Mouse (Mus musculus): ENCODE results near the gene Uggt2.

The Uggt2 gene

DNA sequence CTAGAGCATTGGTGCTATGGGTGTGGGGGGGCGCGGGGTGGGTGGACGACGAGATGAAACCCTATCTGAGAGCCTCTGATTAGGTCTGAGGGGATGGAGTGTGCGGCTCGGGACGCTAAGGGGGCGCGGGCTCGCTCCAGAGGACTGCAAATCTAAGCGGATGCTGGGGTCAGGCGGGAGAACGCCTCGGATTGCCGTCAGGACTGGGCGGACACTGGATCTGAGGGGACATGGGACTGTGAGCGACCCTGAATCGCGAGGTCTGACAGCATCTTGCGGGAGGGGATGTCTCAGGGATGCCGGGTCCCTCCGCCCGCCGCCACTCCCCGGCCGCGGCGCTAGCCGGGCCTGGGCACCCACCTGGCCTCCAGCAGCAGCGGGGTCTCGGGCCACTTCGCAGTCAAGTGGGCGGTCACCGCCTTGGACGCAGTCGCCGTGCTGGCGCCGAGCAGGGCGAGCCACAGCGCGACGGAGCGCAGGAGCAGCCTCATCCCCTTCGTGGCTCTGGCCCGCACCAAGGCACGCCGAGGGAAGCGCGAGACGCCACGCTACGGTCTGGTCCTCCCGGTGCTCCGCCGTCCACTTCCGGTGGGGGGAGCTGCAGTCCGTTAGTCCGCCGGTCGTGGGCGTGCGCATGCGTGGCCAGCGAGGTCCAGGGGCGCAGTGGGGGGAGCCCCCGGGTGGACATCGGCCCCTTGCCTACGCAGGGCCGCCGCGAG is at the start of gene Uggt2:
Gene Uggt2 (minus strand): TSS at position 580 of the 719 bp plus-strand sequence.
- peak; percentile 89 to 92 for DNase-seq (ENCODE audit: low spot score in 2 of 2)

GRCm38 (mm10) chr14:119139381-119139950 is 40.2 kb upstream of the Uggt2 start:
- DNase-seq (ENCODE audit: low spot score in 2 of 2) = peak; percentile 41 to 47

- DNase-seq (ENCODE audit: low spot score in 2 of 2) = peak; percentile 32 to 33
Measured at GRCm38 (mm10) chr14:119138786-119139100, 39.5 kb upstream of the Uggt2 start.

DNA sequence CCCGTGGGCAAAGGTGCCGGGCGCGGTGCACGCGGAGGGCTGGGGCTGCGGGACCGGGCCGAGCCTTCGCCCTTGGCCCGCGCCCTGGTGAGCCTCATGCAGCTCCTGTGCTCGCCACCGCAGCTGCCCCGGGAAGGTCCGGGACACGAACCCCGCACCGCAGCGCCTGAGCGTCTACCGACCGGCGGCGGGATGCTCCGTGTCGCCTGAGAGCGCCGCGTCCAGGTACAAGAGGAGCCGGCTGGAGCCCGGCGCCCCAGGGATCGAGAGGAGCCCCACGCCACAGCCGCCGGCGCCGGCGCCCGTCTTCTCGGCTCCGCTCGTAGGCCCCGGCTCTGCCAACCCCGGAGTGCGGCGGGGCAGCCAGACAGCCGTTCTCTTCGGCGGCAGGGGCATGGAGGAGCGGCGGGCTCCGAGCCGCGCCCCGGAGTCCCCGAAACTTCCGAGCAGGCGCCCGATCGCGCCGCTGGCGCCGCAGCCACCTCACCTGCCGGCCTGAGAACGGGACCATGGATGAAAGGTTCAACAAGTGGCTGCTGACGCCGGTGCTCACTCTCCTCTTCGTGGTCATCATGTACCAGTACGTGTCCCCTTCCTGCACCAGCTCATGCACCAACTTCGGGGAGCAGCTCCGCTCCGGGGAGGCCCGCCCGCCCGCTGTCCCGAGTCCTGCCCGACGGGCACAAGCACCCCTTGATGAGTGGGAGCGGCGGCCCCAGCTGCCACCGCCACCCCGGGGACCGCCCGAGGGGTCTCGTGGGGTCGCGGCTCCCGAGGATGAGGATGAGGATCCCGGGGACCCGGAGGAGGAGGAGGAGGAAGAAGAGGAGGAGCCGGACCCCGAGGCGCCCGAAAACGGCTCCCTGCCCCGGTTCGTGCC is 38.9 kb upstream of the Uggt2 start, which contains the start of gene Hs6st3:
Gene Hs6st3 (plus strand): TSS at position 436 of the 880 bp plus-strand sequence.
- DNase-seq (ENCODE audit: low spot score in 2 of 2) = peak; percentile 30 to 41

DNA sequence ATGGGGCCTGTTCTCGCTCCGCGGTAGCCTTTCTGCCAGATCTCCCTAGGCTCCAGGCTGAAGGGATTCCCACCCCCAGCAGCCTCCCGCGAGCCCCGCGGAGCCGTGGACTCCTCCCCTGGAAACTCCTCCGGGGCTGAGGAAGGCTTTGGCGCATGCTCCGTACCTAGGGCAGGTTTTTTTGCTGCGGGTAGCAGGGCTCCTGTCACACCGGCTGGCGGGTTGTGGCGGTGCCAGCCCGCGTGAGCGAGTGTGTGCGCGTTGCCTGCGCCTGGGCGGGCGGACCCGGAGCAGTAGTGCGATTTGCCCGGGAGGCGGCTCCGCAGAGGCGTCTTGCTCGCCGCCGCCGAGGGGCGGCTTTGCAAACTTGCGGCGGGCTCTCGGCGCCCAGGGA is 38.3 kb upstream of the Uggt2 start:
- DNase-seq (ENCODE audit: low spot score in 2 of 2) = peak; percentile 92 to 93

DNA sequence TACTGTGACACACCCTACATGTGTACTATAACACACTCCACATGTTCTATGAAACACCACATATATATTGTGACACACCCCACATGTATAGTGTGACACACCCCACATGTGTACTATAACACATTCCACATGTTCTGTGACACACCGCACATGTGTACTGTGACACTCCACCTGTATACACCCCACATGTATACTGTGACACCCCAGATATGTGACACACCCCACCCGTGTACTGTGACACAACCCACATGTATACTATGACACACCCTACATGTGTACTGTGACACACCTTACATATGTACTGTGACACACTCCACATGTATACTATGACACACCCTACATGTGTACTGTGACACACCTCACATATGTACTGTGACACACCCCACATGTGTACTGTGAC is 28.1 kb upstream of the Uggt2 start:
- DNase-seq (ENCODE audit: low spot score in 2 of 2) = no peak

DNA sequence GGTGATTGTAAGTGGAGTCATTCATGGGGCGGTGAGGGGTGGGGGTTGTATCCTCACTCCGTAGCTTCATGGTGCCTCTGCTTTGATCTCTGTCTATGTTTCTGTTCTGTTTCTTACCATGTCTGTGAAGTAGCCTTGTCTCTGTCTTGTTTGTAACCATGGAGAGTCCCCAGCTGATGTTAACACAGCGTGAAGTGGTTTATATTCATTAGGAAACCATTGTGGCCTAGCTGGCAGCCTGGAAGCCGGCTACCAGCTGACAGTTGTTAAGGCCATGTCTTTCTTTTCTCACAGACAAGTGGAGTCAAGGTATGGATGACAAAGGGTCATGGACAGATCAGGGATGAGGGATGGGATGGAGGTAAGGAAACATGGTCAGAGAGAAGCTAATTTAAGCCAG is 26.6 kb upstream of the Uggt2 start:
- DNase-seq (ENCODE audit: low spot score in 2 of 2) = no peak

DNA sequence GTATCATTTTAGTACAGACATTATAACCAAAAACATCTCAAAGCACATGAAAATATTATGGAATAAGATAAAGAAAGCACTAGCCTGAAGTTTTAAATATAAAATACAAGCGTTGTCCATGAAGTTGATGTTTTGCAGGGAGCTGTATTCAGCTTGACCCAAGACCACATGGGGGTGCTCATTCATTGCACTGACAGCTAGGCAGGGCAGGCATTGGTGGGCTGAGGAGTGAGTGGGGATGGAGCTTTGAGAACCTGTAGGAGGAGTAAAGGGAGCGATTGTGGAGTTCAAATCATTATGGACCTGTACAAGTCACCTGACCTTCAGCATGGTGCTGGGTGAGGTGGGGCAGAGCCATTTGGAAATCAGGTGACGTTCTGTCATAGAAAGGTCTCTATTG is 24.8 kb upstream of the Uggt2 start:
- DNase-seq (ENCODE audit: low spot score in 2 of 2) = peak; percentile 52

- DNase-seq (ENCODE audit: low spot score in 2 of 2) = no peak
Measured at GRCm38 (mm10) chr14:119123582-119123981, 24.4 kb upstream of the Uggt2 start.

DNA sequence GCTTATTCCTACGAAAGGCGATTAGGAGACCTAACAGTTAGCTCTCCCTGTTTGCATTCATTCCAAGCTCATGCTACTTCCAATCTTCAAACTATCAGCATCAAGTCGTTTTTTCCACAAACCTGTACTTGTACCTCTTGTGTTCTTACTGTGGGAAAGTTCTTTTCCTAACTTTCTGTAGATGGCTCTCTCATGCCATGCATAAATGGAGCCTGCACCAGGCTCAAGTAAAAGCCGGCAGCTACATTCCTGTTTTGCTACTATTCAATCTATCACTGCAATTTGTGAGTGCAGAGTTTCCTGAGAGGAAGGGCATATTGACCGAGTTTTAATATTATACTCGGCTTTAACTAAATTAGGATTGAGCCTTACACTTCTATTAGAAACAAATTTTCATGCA is 13.3 kb upstream of the Uggt2 start:
- no peak for DNase-seq (ENCODE audit: low spot score in 2 of 2)

DNA sequence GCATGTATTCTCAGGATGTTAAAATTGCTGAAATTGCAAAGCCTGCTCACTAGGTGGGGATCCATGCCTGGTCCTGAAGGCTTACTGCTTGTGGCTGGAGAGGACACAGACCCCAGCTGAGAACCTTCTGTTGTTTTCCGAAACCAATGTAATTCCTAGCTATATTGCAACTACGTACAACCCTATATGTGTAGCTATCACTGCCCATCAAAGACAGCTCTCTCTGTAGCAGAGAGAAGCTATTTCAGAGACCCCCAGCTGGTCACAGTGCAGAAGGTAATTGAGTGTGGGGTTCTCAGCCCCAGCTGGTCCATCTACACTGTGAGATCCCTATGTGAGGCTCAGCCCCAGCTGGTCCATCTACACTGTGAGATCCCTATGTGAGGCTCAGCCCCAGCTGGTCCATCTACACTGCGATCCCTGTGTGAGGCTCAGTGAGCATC is 10.6 kb upstream of the Uggt2 start:
- peak in 1 of 2 experiments; percentile 42 for DNase-seq (ENCODE audit: low spot score in 2 of 2)

- DNase-seq (ENCODE audit: low spot score in 2 of 2) = no peak
Measured at GRCm38 (mm10) chr14:119108776-119109301, 9.6 kb upstream of the Uggt2 start.

GRCm38 (mm10) chr14:119107591-119107990 is 8.4 kb upstream of the Uggt2 start:
- no peak for DNase-seq (ENCODE audit: low spot score in 2 of 2)

- DNase-seq (ENCODE audit: low spot score in 2 of 2) = no peak
Measured at GRCm38 (mm10) chr14:119099570-119099891, 301 bp upstream of the Uggt2 start.

- no peak for DNase-seq (ENCODE audit: low spot score in 2 of 2)
Measured at GRCm38 (mm10) chr14:119061811-119062210, 37.4 kb downstream of the Uggt2 start.

- DNase-seq (ENCODE audit: low spot score in 2 of 2) = no peak
Measured at GRCm38 (mm10) chr14:119060682-119061081, 38.5 kb downstream of the Uggt2 start.

- no peak for DNase-seq (ENCODE audit: low spot score in 2 of 2)
Measured at GRCm38 (mm10) chr14:119057014-119057413, 42.2 kb downstream of the Uggt2 start.

DNA sequence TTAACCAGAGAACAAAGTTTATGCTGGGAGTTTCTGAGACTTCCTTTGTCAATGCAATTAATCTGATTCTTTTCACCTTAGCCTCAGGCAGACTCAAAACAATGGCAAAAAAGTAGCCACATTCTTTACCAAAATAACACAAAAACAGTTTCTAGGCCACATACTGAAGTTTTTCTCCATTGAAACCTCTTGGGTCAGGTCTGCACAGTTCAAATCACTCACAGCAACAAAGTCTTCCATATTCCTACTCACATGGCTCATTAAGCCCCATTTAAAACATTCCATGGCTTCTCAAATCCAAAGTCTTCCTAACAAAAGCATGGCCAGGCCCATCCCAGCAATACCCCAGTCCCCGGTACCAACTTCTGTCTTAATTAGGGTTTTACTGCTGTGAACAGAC is 46.3 kb downstream of the Uggt2 start:
- DNase-seq (ENCODE audit: low spot score in 2 of 2) = no peak

DNA sequence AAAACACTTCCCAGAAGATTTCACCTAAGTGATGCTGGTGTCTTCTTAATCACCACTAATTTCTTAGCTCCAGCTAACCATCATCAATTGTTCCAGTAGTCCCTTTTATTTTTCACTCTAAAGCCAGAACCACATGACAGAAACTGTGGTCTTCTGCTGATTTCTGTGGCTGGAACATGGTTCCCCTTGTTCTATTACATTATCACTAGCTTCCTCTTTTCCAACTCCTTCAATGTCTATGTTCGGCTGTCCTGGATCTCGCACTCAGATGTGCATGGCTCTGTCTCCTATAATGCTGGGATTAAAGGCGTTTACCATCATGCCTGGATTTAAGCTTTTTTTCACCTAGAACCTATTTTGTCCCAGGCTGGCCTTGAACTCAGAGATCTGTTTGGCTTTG is 46.9 kb downstream of the Uggt2 start:
- no peak for DNase-seq (ENCODE audit: low spot score in 2 of 2)

DNA sequence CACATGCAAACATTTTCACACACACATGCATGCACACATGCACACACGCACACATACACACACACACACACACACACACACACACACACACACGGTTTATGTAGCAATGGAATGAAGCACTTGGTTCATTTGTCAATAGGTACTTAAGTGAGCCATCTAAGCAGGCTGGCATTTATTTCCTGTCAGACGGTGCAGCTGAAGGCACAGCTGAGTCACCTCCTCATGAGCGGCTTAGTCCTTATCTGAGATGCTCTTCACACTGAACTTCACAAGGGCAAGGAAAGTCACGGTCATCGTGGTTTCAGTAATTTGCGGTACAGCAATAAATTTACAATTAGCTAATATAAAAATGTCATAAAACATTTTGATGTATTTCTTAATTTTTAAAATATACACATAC is 55.5 kb downstream of the Uggt2 start:
- DNase-seq (ENCODE audit: low spot score in 2 of 2) = no peak

DNA sequence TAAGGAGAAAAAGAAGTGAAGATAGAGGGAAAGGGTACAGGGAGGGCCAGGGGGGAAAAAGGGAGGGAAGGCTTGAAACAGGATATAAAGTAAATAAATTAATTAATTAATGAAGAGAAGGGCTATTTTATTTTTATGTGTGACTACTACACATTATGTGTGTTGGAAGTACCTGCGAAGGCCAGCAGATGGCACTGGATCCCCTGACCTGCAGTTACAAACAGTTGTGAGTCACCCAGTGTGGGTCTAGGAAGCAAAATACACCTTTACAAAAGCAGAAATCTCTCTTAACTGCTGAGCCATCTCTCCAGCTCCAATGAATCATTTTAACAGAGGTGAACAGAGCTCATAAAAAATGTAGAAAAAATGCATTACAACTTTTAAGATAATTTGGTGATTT is 59.0 kb downstream of the Uggt2 start:
- DNase-seq (ENCODE audit: low spot score in 2 of 2) = peak; percentile 57

DNA sequence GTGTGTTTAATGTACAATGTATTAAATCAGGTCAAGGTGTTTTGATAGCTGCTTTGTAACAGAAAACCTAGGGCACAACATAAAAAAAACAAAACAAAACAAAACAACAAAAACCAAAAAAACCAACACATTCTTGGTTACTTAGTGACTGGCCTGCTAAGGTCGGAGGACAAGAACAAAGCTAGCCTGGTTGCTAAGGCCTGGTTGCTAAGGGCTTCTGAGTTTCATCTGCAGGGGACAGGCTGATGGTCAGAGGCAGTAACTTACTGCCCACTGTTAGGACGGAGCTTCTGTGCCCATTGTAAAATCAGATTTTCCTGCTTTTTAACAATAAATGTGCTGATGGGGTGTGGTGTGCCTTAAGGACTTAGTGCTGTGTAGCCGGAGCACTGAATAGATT is 61.5 kb downstream of the Uggt2 start:
- DNase-seq (ENCODE audit: low spot score in 2 of 2) = no peak
